Mouse (Mus musculus): Measurements from ENCODE around the gene Pdgfd. TPM values are rescaled to one million over a fixed set of nuclear protein-coding genes. Genes with fewer than 3 reads are reported as not detected.

Gene Pdgfd
- polyA plus RNA-seq, 1 experiment from 2014 or later: 2.2 TPM

DNA sequence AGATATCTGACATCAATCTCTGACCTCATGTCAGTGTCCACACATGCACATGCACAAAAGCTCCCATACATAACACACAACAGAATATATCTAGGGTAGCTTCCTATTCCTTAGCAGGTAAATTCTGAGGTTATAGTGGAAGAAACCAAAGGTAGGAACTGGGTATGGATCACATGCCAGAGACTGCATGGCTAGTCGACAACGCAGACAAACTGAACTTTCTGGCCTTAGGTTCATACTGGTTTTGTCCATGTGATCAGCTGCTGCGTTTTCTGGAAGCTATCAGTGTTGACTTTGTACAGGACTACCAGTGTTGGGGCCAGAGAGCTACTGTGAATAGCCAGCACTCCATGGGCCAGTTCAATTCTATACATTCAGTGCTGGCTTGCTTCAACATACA, 170.0 kb downstream of the Pdgfd start:
- Histone ChIP-seq H3K4me1 (replicated peaks; ENCODE audit: control insufficient read depth, insufficient read depth, low read length) (0 out of 2 replicates have a peak, but pooled peaks cover 2% of the 10 kb centered on the region), H3K27ac (ENCODE audit: low read length) (no peak overlapping the region), H3K9ac (replicated peaks; ENCODE audit: low read depth, low read length) (no peak overlapping the region), H3K27me3 (replicated peaks; ENCODE audit: control insufficient read depth, insufficient read depth, low read length) (no peaks in the 10 kb centered on the region), H3K36me3 (ENCODE audit: control insufficient read depth, insufficient read depth) (no peaks in the 10 kb centered on the region), H3K9me3 (ENCODE audit: control insufficient read depth, low read length) (no peaks in the 10 kb centered on the region), H3K4me2 (ENCODE audit: low read length) (no peak overlapping the region), H3K4me3 (replicated peaks; ENCODE audit: low read length) (no peak overlapping the region)
- no peak for ATAC-seq
- WGBS: 96% methylated on average over 3 of the region's 3 CpGs

DNA sequence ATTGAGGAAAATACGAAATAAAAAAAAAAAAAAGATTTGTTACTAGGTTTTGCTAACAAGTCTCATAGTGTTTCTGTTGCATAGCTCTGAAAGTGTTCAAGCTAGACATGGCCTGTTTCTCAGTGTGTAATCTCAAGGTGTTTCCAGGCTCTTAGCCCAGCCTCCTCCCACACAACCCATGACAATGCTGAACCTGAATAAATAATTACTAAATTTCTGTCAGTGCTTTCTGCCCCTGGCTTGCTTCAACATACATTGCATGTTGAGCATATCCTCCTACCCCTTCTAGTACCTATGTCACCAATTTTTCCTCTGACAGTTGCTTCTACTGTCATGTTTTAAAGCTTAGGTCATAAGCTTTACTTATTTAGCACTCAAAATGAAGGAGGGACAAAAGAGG, 171.0 kb downstream of the Pdgfd start:
- no peaks in the 10 kb centered on the region for H3K27me3 ChIP-seq (replicated peaks; ENCODE audit: control insufficient read depth, insufficient read depth, low read length)
- 0 out of 2 replicates have a peak, but pooled peaks cover 2% of the 10 kb centered on the region for H3K4me1 ChIP-seq (replicated peaks; ENCODE audit: control insufficient read depth, insufficient read depth, low read length)
- H3K4me3 ChIP-seq (replicated peaks; ENCODE audit: low read length): no peak overlapping the region
- H3K9ac ChIP-seq (replicated peaks; ENCODE audit: low read depth, low read length): no peak overlapping the region
- no peaks in the 10 kb centered on the region for H3K36me3 ChIP-seq (ENCODE audit: control insufficient read depth, insufficient read depth)
- H3K4me2 ChIP-seq (ENCODE audit: low read length): no peak overlapping the region
- no peaks in the 10 kb centered on the region for H3K9me3 ChIP-seq (ENCODE audit: control insufficient read depth, low read length)
- ATAC-seq: no peak
- no peak overlapping the region for H3K27ac ChIP-seq (ENCODE audit: low read length)
- WGBS: 57% methylated on average over 1 of the region's 1 CpGs

DNA sequence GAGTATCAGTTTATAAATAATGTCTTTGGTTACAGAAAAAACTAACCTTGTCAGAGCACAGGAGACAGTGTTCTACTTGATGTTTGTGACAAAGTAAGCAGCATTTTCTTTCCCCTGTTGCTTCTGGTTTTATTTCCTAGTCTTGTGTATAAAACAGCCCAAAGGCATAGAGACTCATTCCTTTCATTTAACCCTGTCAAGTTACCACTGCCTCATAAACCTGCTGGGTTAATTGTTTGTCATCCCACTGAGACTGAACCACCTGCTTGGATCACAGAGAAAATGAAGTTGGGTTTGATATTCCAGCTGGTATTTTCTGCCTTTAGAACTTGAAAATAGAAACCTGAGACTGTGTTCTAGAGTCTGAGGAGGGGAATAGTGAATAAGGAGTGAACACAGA, 172.4 kb downstream of the Pdgfd start:
- Histone ChIP-seq H3K27me3 (replicated peaks; ENCODE audit: control insufficient read depth, insufficient read depth, low read length) (no peaks in the 10 kb centered on the region), H3K27ac (ENCODE audit: low read length) (no peak overlapping the region), H3K36me3 (ENCODE audit: control insufficient read depth, insufficient read depth) (no peaks in the 10 kb centered on the region), H3K9me3 (ENCODE audit: control insufficient read depth, low read length) (no peaks in the 10 kb centered on the region), H3K9ac (replicated peaks; ENCODE audit: low read depth, low read length) (no peak overlapping the region), H3K4me2 (ENCODE audit: low read length) (no peak overlapping the region), H3K4me3 (replicated peaks; ENCODE audit: low read length) (no peak overlapping the region), H3K4me1 (replicated peaks; ENCODE audit: control insufficient read depth, insufficient read depth, low read length) (0 out of 2 replicates have a peak, but pooled peaks cover 4% of the 10 kb centered on the region)
- no peak for ATAC-seq

DNA sequence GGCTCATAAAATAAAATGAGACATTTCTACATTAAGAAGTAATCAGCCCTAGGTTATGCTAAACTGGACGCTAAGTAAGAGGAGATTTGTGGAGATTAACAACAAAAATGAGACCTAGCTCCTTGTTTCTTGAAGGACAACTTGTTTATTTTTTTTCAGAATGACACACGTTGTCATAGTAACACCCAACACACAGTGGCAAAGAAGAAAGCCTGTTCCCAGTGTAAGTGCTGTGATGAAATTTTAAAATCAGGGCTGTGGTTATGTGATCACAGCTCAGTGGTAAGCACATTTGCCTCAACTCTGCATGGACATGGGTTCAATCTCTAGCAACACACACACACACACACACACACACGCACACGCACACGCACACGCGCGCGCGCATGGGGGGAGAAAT, 174.5 kb downstream of the Pdgfd start:
- no peak overlapping the region for H3K27ac ChIP-seq (ENCODE audit: low read length)
- WGBS: 89% methylated on average over 10 of the region's 10 CpGs
- no peaks in the 10 kb centered on the region for H3K9me3 ChIP-seq (ENCODE audit: control insufficient read depth, low read length)
- H3K36me3 ChIP-seq (ENCODE audit: control insufficient read depth, insufficient read depth): no peaks in the 10 kb centered on the region
- ATAC-seq: no peak
- no peak overlapping the region for H3K9ac ChIP-seq (replicated peaks; ENCODE audit: low read depth, low read length)
- H3K4me1 ChIP-seq (replicated peaks; ENCODE audit: control insufficient read depth, insufficient read depth, low read length): 0 out of 2 replicates have a peak, but pooled peaks cover 4% of the 10 kb centered on the region
- H3K4me2 ChIP-seq (ENCODE audit: low read length): no peak overlapping the region
- H3K27me3 ChIP-seq (replicated peaks; ENCODE audit: control insufficient read depth, insufficient read depth, low read length): no peaks in the 10 kb centered on the region
- H3K4me3 ChIP-seq (replicated peaks; ENCODE audit: low read length): no peak overlapping the region

DNA sequence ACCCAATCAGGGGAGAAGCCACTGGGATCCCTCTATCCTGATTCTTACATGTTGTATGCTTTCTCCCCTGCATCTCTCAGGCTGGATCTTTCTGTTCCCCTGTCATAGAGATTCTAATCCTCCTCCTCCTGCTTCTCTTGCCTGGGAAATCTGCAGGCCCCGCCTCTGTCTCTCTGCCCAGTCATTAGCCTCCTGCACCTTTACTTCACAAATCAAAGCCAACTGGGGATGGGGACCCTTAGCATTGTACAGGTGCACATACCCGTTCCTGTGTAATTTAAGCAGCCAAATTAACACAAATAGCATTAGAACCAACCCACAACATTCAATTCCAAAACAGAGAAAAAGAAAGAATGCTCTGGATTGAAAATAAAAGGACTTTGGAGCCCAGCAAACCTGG, 176.1 kb downstream of the Pdgfd start:
- ATAC-seq: no peak
- H3K27me3 ChIP-seq (replicated peaks; ENCODE audit: control insufficient read depth, insufficient read depth, low read length): no peaks in the 10 kb centered on the region
- H3K4me1 ChIP-seq (replicated peaks; ENCODE audit: control insufficient read depth, insufficient read depth, low read length): 0 out of 2 replicates have a peak, but pooled peaks cover 4% of the 10 kb centered on the region
- H3K27ac ChIP-seq (ENCODE audit: low read length): no peak overlapping the region
- no peak overlapping the region for H3K4me3 ChIP-seq (replicated peaks; ENCODE audit: low read length)
- H3K36me3 ChIP-seq (ENCODE audit: control insufficient read depth, insufficient read depth): no peaks in the 10 kb centered on the region
- no peaks in the 10 kb centered on the region for H3K9me3 ChIP-seq (ENCODE audit: control insufficient read depth, low read length)
- H3K9ac ChIP-seq (replicated peaks; ENCODE audit: low read depth, low read length): no peak overlapping the region
- 27% methylated on average over 2 of the region's 2 CpGs for WGBS
- H3K4me2 ChIP-seq (ENCODE audit: low read length): no peak overlapping the region

DNA sequence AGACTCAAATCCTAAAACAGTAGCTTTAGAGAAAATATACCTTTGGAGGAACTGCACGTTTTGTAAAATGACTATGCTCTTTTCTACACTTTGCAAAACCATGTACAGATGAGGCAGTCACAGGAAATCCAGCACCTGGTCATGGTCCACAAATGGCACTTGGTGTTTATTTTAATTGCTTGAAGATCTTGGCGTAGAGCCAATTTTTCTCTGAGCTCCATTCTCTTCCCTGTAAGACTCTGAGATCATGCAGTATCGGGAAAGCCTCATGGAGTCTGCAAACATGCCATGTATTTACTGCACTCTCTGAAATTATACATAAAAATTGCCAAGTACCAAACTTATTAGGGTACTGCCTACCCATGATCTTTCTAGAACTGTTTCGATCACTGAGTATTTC, 176.5 kb downstream of the Pdgfd start:
- Histone ChIP-seq H3K9me3 (ENCODE audit: control insufficient read depth, low read length) (no peaks in the 10 kb centered on the region), H3K27ac (ENCODE audit: low read length) (no peak overlapping the region), H3K4me2 (ENCODE audit: low read length) (no peak overlapping the region), H3K4me3 (replicated peaks; ENCODE audit: low read length) (no peak overlapping the region), H3K27me3 (replicated peaks; ENCODE audit: control insufficient read depth, insufficient read depth, low read length) (no peaks in the 10 kb centered on the region), H3K4me1 (replicated peaks; ENCODE audit: control insufficient read depth, insufficient read depth, low read length) (0 out of 2 replicates have a peak, but pooled peaks cover 4% of the 10 kb centered on the region), H3K9ac (replicated peaks; ENCODE audit: low read depth, low read length) (no peak overlapping the region), H3K36me3 (ENCODE audit: control insufficient read depth, insufficient read depth) (no peaks in the 10 kb centered on the region)
- WGBS: 45% methylated on average over 4 of the region's 4 CpGs
- ATAC-seq: peak; percentile 79

DNA sequence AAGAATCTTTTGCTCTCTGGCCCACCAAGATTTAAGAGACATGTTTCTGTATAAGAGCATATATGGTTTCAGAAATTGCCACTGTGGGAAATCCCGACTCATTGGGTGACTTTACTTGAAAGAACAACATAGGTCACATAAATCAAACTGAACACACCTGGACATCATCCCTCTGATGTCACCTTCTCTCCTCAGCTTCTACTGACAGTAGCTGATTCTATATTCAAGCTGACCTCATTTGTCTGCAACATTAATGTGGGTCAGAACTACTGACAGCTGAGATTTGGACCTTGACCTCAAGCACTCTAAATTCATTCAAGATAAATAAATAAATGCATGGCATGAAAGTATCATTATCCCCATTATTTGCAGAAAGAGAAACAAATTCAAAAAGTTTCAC, 177.0 kb downstream of the Pdgfd start:
- Histone ChIP-seq H3K27ac (ENCODE audit: low read length) (no peak overlapping the region), H3K4me2 (ENCODE audit: low read length) (no peak overlapping the region), H3K4me3 (replicated peaks; ENCODE audit: low read length) (no peak overlapping the region), H3K9me3 (ENCODE audit: control insufficient read depth, low read length) (no peaks in the 10 kb centered on the region), H3K9ac (replicated peaks; ENCODE audit: low read depth, low read length) (no peak overlapping the region), H3K27me3 (replicated peaks; ENCODE audit: control insufficient read depth, insufficient read depth, low read length) (no peaks in the 10 kb centered on the region), H3K4me1 (replicated peaks; ENCODE audit: control insufficient read depth, insufficient read depth, low read length) (0 out of 2 replicates have a peak, but pooled peaks cover 4% of the 10 kb centered on the region), H3K36me3 (ENCODE audit: control insufficient read depth, insufficient read depth) (no peaks in the 10 kb centered on the region)
- 89% methylated on average over 1 of the region's 1 CpGs for WGBS
- no peak for ATAC-seq

DNA sequence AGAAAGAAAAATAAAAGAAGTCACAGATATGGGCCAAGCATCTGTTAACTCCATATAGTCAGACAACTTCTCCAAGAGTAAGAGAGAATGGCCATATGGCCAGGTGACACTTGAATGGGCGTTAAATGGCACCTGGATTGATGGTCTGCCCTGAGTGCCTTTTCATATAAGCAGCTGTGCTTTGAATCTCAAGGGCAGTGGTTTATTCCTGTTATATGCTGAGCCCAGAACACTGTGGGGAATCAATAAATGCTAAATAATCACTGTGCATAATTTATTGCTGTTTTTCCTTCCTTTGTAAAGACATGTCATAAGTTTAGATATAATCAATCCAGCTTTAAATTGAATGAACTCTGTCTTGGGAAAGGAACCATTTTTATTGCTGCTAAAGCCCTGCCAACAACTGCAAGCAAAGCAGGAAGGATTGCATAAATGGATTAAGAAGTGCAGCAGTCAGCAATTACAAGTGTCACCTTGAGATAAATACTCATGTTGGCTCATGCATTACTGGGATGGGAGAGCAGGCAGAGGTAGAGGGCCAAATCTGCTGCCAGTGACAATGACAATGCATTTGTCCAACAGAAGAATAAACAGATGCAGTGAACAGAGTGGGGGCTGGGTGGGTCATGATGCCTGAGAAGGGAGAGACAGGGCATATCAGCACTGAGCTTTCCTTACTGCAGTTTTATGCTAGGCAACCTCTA, 185.0 kb downstream of the Pdgfd start:
- Histone ChIP-seq H3K36me3 (ENCODE audit: control insufficient read depth, insufficient read depth) (no peaks in the 10 kb centered on the region), H3K9me3 (ENCODE audit: control insufficient read depth, low read length) (no peaks in the 10 kb centered on the region), H3K4me1 (replicated peaks; ENCODE audit: control insufficient read depth, insufficient read depth, low read length) (no peaks in the 10 kb centered on the region), H3K4me3 (replicated peaks; ENCODE audit: low read length) (no peak overlapping the region), H3K4me2 (ENCODE audit: low read length) (no peak overlapping the region), H3K27ac (ENCODE audit: low read length) (no peak overlapping the region), H3K27me3 (replicated peaks; ENCODE audit: control insufficient read depth, insufficient read depth, low read length) (no peaks in the 10 kb centered on the region), H3K9ac (replicated peaks; ENCODE audit: low read depth, low read length) (no peak overlapping the region)
- 63% methylated on average over 1 of the region's 1 CpGs for WGBS
- ATAC-seq: no peak

DNA sequence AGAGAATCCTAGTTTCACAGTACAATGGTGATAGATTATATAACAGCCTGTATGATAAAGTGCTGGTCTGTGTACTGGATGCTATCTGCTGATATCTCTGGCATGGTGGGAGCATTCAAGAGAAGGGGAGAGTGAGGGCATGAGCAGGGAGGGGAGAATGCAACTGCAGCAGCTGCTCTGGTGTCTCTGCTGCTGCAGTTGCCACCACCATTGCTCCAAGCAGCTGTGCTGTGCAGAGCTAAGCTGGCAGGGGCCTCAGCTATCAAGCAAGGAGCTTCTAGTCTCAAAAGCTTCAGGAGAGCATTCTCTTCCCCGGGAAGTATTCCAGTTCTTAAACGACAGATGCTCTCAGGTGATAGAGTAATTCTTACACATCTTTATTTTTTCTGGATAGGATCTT, 192.4 kb downstream of the Pdgfd start:
- WGBS: 86% methylated on average over 2 of the region's 2 CpGs
- Histone ChIP-seq H3K9me3 (ENCODE audit: control insufficient read depth, low read length) (no peaks in the 10 kb centered on the region), H3K36me3 (ENCODE audit: control insufficient read depth, insufficient read depth) (no peaks in the 10 kb centered on the region), H3K27ac (ENCODE audit: low read length) (no peak overlapping the region), H3K4me3 (replicated peaks; ENCODE audit: low read length) (no peak overlapping the region), H3K9ac (replicated peaks; ENCODE audit: low read depth, low read length) (no peak overlapping the region), H3K27me3 (replicated peaks; ENCODE audit: control insufficient read depth, insufficient read depth, low read length) (no peaks in the 10 kb centered on the region), H3K4me2 (ENCODE audit: low read length) (no peak overlapping the region), H3K4me1 (replicated peaks; ENCODE audit: control insufficient read depth, insufficient read depth, low read length) (no peaks in the 10 kb centered on the region)
- ATAC-seq: no peak

DNA sequence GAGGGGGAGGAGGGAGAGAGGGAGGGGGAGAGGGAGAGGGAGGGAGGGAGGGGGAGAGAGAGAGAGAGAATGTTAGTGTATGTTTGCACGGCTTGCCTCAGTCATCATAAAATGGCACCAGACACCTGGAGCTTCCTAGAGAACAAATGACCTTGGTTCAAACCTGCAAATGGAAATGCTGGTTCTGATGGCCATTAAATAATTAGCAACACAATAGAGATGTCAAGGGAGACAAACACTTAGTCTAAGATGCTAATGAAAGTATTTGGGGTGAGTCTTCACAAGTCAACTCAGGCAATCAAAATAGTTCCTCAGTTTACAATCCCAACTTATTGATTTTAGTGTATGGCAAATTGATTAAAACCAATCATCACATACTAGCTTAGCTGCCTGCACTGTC, 198.2 kb downstream of the Pdgfd start:
- WGBS: 81% methylated on average over 1 of the region's 1 CpGs
- Histone ChIP-seq H3K4me1 (replicated peaks; ENCODE audit: control insufficient read depth, insufficient read depth, low read length) (no peaks in the 10 kb centered on the region), H3K4me2 (ENCODE audit: low read length) (no peak overlapping the region), H3K27ac (ENCODE audit: low read length) (no peak overlapping the region), H3K9ac (replicated peaks; ENCODE audit: low read depth, low read length) (no peak overlapping the region), H3K4me3 (replicated peaks; ENCODE audit: low read length) (no peak overlapping the region), H3K9me3 (ENCODE audit: control insufficient read depth, low read length) (no peaks in the 10 kb centered on the region), H3K36me3 (ENCODE audit: control insufficient read depth, insufficient read depth) (no peaks in the 10 kb centered on the region), H3K27me3 (replicated peaks; ENCODE audit: control insufficient read depth, insufficient read depth, low read length) (no peaks in the 10 kb centered on the region)
- no peak for ATAC-seq
